Mouse (Mus musculus) regulatory T cell (primary cell): Measurements from ENCODE around the gene Hormad1.
"Not testable (repeated sequence)": the region's sequence is repeated elsewhere in the genome, so short reads cannot be mapped to it uniquely, and the experiment has no call there.

Experiments used
- in situ Hi-C: fragments of 300-600 bp; cut with MboI, MseI; formaldehyde crosslinking; loops from one replicate; pipeline ENCODE4 v1.15.1; 2025; ENCODE audit warnings: high pct_unique_total_duplicates

Hormad1 gene

GRCm38 (mm10) chr3:95560738-95561137, 1.3 kb downstream of the Hormad1 start:
- in situ Hi-C loops: no loop called here

- in situ Hi-C loops: no loop called here
Observed at GRCm38 (mm10) chr3:95561826-95562225, 2.3 kb downstream of the Hormad1 start.

GRCm38 (mm10) chr3:95569585-95569984, 10.1 kb downstream of the Hormad1 start:
- in situ Hi-C loops: no loop called here

- in situ Hi-C loops: loop anchor here (5.0 kb wide), 1 partner anchor 66 kb away; no protein-coding TSS in a partner anchor
Observed at GRCm38 (mm10) chr3:95587754-95588603, 28.5 kb downstream of the Hormad1 start.

GRCm38 (mm10) chr3:95588604-95589086, 29.2 kb downstream of the Hormad1 start, which contains the start of gene Golph3l:
Golph3l (plus strand) TSS chr3:95588934.
- in situ Hi-C loops: loop anchor here (5.0 kb wide), 1 partner anchor 66 kb away; no protein-coding TSS in a partner anchor

GRCm38 (mm10) chr3:95598734-95599133, 39.3 kb downstream of the Hormad1 start:
- in situ Hi-C loops: no loop called here

GRCm38 (mm10) chr3:95601287-95601686, 41.8 kb downstream of the Hormad1 start:
- in situ Hi-C loops: no loop called here

- in situ Hi-C loops: no loop called here
Observed at GRCm38 (mm10) chr3:95606096-95606495, 46.6 kb downstream of the Hormad1 start.

- in situ Hi-C loops: no loop called here
Observed at GRCm38 (mm10) chr3:95609195-95609594, 49.7 kb downstream of the Hormad1 start.

- in situ Hi-C loops: no loop called here
Observed at GRCm38 (mm10) chr3:95613996-95614395, 54.5 kb downstream of the Hormad1 start.

GRCm38 (mm10) chr3:95618511-95618910, 59.0 kb downstream of the Hormad1 start:
- in situ Hi-C loops: no loop called here

GRCm38 (mm10) chr3:95621241-95621640, 61.8 kb downstream of the Hormad1 start:
- in situ Hi-C loops: no loop called here

GRCm38 (mm10) chr3:95622421-95622820, 62.9 kb downstream of the Hormad1 start:
- in situ Hi-C loops: not testable (repeated sequence)

- in situ Hi-C loops: no loop called here
Observed at GRCm38 (mm10) chr3:95623551-95623950, 64.1 kb downstream of the Hormad1 start.

GRCm38 (mm10) chr3:95623991-95624515, 64.6 kb downstream of the Hormad1 start:
- in situ Hi-C loops: not testable (repeated sequence)

- in situ Hi-C loops: no loop called here
Observed at GRCm38 (mm10) chr3:95624628-95625503, 65.4 kb downstream of the Hormad1 start, which contains the start of gene Ensa. Ensa (plus strand) TSS chr3:95624993.

- in situ Hi-C loops: no loop called here
Observed at GRCm38 (mm10) chr3:95627763-95628162, 68.3 kb downstream of the Hormad1 start.

GRCm38 (mm10) chr3:95629755-95630154, 70.3 kb downstream of the Hormad1 start:
- in situ Hi-C loops: no loop called here

- in situ Hi-C loops: no loop called here
Observed at GRCm38 (mm10) chr3:95630856-95631255, 71.4 kb downstream of the Hormad1 start.

GRCm38 (mm10) chr3:95631304-95631703, 71.8 kb downstream of the Hormad1 start:
- in situ Hi-C loops: no loop called here
